Mouse (Mus musculus): ENCODE data around the gene Gm11563.
"Not testable (repeated sequence)": the region's sequence is repeated elsewhere in the genome, so short reads cannot be mapped to it uniquely, and the experiment has no call there.

Gene Gm11563

GRCm38 (mm10) chr11:99658467-99659010 lies at the start of gene Gm11563:
Gene Gm11563 (minus strand): TSS chr11:99658960.
- DNase-seq = not testable (repeated sequence)

- no peak for DNase-seq
Observed at GRCm38 (mm10) chr11:99690463-99690862, 31.7 kb upstream of the Gm11563 start, which contains the start of gene Gm14190. Gene Gm14190 (minus strand): TSS chr11:99690740.

- not testable (repeated sequence) for DNase-seq
Observed at GRCm38 (mm10) chr11:99685235-99685634, 26.5 kb upstream of the Gm11563 start.

- no peak for DNase-seq
Observed at GRCm38 (mm10) chr11:99683481-99683880, 24.7 kb upstream of the Gm11563 start.

GRCm38 (mm10) chr11:99665860-99666259 lies 7.1 kb upstream of the Gm11563 start, which contains the start of gene Krtap4-6:
Gene Krtap4-6 (minus strand): TSS chr11:99665960.
- no peak for DNase-seq

GRCm38 (mm10) chr11:99662802-99663201 lies 4.0 kb upstream of the Gm11563 start:
- no peak for DNase-seq

GRCm38 (mm10) chr11:99659256-99659655 lies 496 bp upstream of the Gm11563 start:
- DNase-seq = no peak

GRCm38 (mm10) chr11:99657051-99657450 lies 1.7 kb downstream of the Gm11563 start:
- no peak for DNase-seq

- no peak for DNase-seq
Observed at GRCm38 (mm10) chr11:99650136-99650535, 8.6 kb downstream of the Gm11563 start, which contains the start of gene Gm11555. Gene Gm11555 (minus strand): TSS chr11:99650236.

- no peak for DNase-seq
Observed at GRCm38 (mm10) chr11:99646444-99646843, 12.3 kb downstream of the Gm11563 start.

- no peak for DNase-seq
Observed at GRCm38 (mm10) chr11:99644351-99644750, 14.4 kb downstream of the Gm11563 start.

GRCm38 (mm10) chr11:99643635-99644139 lies 15.1 kb downstream of the Gm11563 start, which contains the start of gene Krtap4-7:
Gene Krtap4-7 (minus strand): TSS chr11:99644089.
- DNase-seq = not testable (repeated sequence)

- DNase-seq = no peak
Observed at GRCm38 (mm10) chr11:99640926-99641325, 17.8 kb downstream of the Gm11563 start.

GRCm38 (mm10) chr11:99637086-99637485 lies 21.7 kb downstream of the Gm11563 start:
- DNase-seq = no peak

- DNase-seq = no peak
Observed at GRCm38 (mm10) chr11:99634653-99635134, 24.1 kb downstream of the Gm11563 start, which contains the start of gene Krtap4-2. Gene Krtap4-2 (minus strand): TSS chr11:99635084.

- no peak for DNase-seq
Observed at GRCm38 (mm10) chr11:99633293-99633692, 25.5 kb downstream of the Gm11563 start.

- no peak for DNase-seq
Observed at GRCm38 (mm10) chr11:99630890-99631289, 27.9 kb downstream of the Gm11563 start.

GRCm38 (mm10) chr11:99628138-99628537 lies 30.6 kb downstream of the Gm11563 start, which contains the start of gene Krtap4-1:
Gene Krtap4-1 (minus strand): TSS chr11:99628238.
- DNase-seq = no peak

GRCm38 (mm10) chr11:99620335-99620734 lies 38.4 kb downstream of the Gm11563 start, which contains the start of gene Gm11562:
Gene Gm11562 (minus strand): TSS chr11:99620435.
- DNase-seq = no peak

GRCm38 (mm10) chr11:99614796-99615363 lies 43.9 kb downstream of the Gm11563 start, which contains the start of gene Krtap2-4:
Gene Krtap2-4 (minus strand): TSS chr11:99614846.
- no peak for DNase-seq

GRCm38 (mm10) chr11:99610089-99610488 lies 48.7 kb downstream of the Gm11563 start, which contains the start of gene Gm11937:
Gene Gm11937 (minus strand): TSS chr11:99610189.
- not testable (repeated sequence) for DNase-seq

GRCm38 (mm10) chr11:99609126-99609525 lies 49.6 kb downstream of the Gm11563 start:
- DNase-seq = no peak

All from liver (tissue).